Mouse (Mus musculus): ENCODE measurements around the gene Hcfc1. TPM values are rescaled to one million over a fixed set of nuclear protein-coding genes. Genes with fewer than 3 reads are reported as not detected.

Hcfc1 gene
- polyA plus RNA-seq (2015; fragmentation: Nextera tagmentation; extraction: Ambion mirVana) = 52.9 and 56.8 TPM in 2 replicates

DNA sequence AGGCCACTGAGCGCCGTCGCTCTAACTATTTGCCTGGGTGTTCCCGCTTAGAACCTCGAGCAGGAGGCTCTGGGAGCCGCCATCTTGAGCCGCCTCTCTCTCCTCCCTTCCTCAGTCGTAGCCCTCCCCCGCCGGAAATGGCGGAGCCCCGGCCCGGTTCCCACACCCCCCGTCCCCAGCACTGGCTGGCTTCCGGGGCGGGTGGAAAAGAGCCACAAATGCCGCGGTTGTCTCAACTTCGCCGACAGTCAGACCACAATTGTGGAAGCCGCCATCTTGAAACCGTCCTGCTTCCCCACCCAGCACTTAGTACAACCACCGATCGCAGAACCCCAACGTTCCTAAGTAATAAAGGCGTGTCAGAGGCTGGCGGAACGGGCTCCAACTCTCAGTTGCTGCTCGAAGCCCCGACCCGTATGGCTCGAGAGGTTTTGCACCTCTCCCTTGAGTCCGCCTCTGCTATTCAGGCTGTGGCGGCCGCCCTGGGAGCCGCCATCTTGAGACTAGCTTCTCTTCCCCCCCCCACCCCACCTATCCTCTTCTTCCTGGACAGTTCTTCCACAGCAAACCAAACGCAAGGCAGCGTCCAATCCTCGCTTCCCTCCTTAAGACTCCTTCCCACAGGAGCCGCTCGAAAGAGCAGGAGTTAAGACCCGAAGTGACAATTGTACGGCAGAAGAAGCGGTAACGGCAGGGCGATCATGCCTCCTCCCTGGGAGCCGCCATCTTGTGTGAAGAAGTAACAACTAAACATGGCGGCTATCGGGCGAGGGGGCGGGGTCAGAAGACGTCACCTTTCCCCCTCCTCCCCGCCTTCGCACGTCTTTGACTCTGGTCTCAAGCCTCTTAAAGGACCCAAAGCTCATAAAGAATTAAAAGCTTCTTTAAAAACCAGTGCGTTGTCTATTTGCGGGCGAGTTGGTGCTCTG is at the start of gene Hcfc1:
Hcfc1 (minus strand) TSS at position 110 of the 929 bp plus-strand sequence.
- H3K4me1 ChIP-seq = peaks cover 18% of the 10 kb centered on the region
- peak; percentile 73 for ATAC-seq (ENCODE audit: borderline replicate concordance, extremely low read depth, low FRiP score, low TSS enrichment)
- H3K27me3 ChIP-seq = no peaks in the 10 kb centered on the region
- H3K9ac ChIP-seq = peak within 1 kb of the TSS; percentile 59
- peak within 1 kb of the TSS; percentile 70 for H3K4me2 ChIP-seq
- H3K27ac ChIP-seq = peak within 1 kb of the TSS; percentile 99
- no peaks in the 10 kb centered on the region for H3K36me3 ChIP-seq
- peak within 1 kb of the TSS; percentile 59 for H3K4me3 ChIP-seq
- WGBS = 16% methylated on average over 57 of the region's 58 CpGs
- H3K9me3 ChIP-seq = no peaks in the 10 kb centered on the region

DNA sequence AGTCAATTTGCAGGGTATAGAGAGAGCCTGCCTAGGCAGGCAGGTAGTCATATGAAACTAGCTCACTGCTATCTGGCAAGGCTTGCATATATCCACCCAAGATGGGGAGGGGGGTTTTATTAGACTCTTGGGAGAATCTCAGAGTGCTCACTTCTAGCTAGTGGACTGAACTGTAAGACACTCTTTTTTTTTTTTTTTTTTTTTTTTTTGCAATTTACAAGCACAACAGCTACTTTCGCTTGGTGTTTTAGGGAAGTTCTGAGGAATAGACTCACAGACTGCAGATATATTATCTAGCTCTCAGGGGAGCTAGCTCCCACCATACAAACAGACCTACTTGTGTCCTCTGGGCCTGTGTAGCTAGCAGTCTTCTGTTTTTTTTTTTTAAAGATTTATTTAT is 48.4 kb upstream of the Hcfc1 start:
- Histone ChIP-seq H3K36me3 (peaks cover 18% of the 10 kb centered on the region; the same call in 1 of the 2 replicates), H3K4me1 (no peaks in the 10 kb centered on the region), H3K4me2 (no peak overlapping the region), H3K27me3 (no peaks in the 10 kb centered on the region), H3K27ac (no peak overlapping the region), H3K4me3 (no peak overlapping the region), H3K9me3 (no peaks in the 10 kb centered on the region), H3K9ac (no peak overlapping the region)
- ATAC-seq (ENCODE audit: borderline replicate concordance, extremely low read depth, low FRiP score, low TSS enrichment) = no peak
- WGBS = 91% methylated on average over 1 of the region's 1 CpGs

DNA sequence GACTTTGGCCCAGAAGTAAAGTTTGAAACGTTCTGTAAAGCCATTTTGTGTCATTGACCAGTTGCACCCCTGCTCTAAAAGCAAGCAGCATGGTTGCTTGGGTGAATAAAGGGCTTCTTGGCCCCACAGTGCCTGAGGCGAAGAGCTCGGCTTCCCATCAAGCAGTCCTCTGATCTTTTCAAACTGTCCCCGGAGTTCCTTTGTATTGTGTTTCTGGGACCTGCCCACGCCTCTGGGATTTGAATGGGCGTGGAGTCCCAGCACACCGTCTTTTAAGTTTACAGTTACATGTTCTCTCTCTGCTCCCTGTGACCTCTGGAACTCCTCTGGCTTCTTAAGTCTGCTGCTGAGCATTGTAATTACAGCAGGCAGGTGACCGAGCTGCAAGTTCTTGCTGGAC is 41.9 kb upstream of the Hcfc1 start:
- no peaks in the 10 kb centered on the region for H3K9me3 ChIP-seq
- no peaks in the 10 kb centered on the region for H3K36me3 ChIP-seq
- no peaks in the 10 kb centered on the region for H3K27me3 ChIP-seq
- H3K9ac ChIP-seq = no peak overlapping the region
- no peak overlapping the region for H3K4me2 ChIP-seq
- H3K27ac ChIP-seq = no peak overlapping the region
- WGBS = 51% methylated on average over 8 of the region's 8 CpGs
- H3K4me3 ChIP-seq = no peak overlapping the region
- no peaks in the 10 kb centered on the region for H3K4me1 ChIP-seq
- ATAC-seq (ENCODE audit: borderline replicate concordance, extremely low read depth, low FRiP score, low TSS enrichment) = no peak

DNA sequence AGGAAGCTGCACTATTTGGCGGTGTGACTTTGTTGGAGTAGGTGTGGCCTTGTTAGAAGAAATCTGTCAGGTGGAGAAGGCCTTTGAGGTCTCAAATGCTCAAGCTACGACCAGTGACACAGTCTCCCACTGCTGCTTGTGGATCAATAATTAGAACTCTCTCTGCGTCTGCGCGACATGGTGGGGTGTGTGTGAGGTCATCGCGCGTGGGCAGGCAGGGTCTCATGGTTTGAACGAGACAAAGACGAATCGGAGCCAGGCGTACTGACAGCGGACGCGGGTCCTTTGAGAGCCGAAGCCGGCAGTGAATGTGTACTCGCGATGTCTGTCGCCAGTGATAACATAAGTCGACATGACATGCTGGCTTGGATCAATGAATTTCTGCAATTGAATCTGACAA is 40.2 kb upstream of the Hcfc1 start:
- Histone ChIP-seq H3K4me3 (no peak overlapping the region), H3K9ac (no peak overlapping the region), H3K9me3 (no peaks in the 10 kb centered on the region), H3K27me3 (no peaks in the 10 kb centered on the region), H3K4me1 (no peaks in the 10 kb centered on the region), H3K27ac (no peak overlapping the region), H3K36me3 (no peaks in the 10 kb centered on the region), H3K4me2 (no peak overlapping the region)
- no peak for ATAC-seq (ENCODE audit: borderline replicate concordance, extremely low read depth, low FRiP score, low TSS enrichment)
- 82% methylated on average over 21 of the region's 21 CpGs for whole genome bisulfite sequencing

DNA sequence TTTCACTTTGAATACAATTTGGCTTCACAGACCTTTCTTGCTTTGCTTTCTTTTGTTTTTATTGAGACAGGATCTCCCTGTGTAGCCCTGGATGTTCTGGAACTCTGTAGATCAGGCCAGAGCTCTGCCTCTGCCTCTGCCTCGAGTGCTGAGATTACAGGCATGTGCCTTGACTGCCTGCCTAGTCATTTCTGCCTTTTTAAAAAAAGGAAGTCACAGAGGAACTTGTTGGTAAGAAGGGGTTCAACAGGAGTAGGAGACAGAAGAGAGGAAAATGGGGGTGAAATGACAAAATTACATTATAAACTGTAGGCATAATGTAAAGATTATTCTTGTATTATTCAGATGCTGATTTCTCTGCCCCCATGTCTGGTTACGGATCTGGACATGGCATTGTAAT is 37.5 kb upstream of the Hcfc1 start:
- Histone ChIP-seq H3K4me2 (no peak overlapping the region), H3K9ac (no peak overlapping the region), H3K36me3 (no peaks in the 10 kb centered on the region), H3K9me3 (no peaks in the 10 kb centered on the region), H3K4me1 (no peaks in the 10 kb centered on the region), H3K27me3 (no peaks in the 10 kb centered on the region), H3K27ac (no peak overlapping the region), H3K4me3 (no peak overlapping the region)
- WGBS = 60% methylated on average over 2 of the region's 2 CpGs
- ATAC-seq (ENCODE audit: borderline replicate concordance, extremely low read depth, low FRiP score, low TSS enrichment) = no peak

DNA sequence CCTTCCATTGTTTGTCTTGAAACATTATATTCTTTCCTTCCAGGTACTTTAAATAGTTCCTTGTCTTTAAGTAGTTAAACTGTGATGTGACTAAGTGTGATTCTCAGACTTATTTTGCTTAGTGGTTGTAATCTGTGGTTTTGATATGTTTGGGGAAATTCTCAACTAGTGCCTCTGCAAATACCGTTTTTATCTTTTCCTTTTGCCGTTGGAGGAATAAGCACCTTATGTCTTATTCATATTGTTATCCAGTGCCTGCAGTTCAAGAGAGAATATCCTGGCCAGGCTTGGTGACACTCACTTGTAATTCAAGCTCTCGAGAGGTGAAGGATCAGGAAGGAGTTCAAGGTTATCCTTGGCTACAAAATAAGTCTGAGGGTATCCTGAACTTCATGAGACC is 34.9 kb upstream of the Hcfc1 start:
- H3K27me3 ChIP-seq = no peaks in the 10 kb centered on the region
- ATAC-seq (ENCODE audit: borderline replicate concordance, extremely low read depth, low FRiP score, low TSS enrichment) = no peak
- H3K4me2 ChIP-seq = no peak overlapping the region
- WGBS = 50% methylated on average over 3 of the region's 3 CpGs
- H3K4me1 ChIP-seq = no peaks in the 10 kb centered on the region
- no peak overlapping the region for H3K27ac ChIP-seq
- H3K9me3 ChIP-seq = no peaks in the 10 kb centered on the region
- H3K36me3 ChIP-seq = no peaks in the 10 kb centered on the region
- no peak overlapping the region for H3K9ac ChIP-seq
- H3K4me3 ChIP-seq = no peak overlapping the region

DNA sequence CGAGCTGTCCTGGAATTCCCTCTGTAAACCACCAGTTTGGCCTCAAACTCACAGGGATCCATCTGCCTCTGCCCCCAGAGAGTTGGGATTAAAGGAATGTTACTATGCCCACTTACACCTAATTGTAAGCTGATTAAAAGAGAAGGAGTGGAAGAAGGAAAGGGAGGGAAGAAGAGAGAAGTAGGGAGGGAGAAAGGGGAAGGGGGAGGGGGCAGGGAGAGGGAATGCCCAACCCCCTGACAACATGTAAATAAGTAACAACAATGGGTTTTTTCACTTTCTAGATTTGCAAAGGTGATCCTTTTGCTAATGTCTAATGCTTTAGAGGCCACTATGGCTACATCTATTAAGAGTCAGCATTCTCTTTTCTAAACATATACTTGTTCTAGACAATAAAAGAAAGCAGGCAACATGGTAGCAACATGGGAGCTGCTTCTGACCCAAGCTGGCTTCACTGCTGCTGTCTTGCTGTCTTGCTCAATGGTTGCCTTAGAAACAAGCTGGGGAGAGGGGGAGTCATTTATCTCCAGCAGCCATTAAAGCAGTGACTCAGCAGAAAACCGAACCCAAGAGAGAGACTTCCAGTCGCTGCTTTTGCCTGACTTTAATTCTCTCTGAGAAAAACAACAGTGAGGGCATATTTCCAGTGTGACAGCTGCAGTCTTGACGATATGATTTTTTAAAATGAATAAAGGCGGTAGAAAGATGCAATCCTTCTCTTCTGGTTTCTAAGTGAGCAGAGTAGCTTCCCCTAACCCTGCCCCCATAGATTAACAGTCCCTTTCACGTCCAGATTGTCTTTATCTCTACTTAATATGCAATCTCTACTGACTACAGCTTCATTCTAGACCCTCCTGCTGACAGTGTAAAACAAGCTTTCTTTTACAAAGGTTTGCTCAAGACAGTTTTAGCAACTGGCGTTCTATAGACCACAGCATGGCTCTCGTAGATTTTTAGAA is 33.0 kb upstream of the Hcfc1 start:
- H3K9me3 ChIP-seq = no peaks in the 10 kb centered on the region
- H3K4me3 ChIP-seq = no peak overlapping the region
- H3K4me1 ChIP-seq = no peaks in the 10 kb centered on the region
- no peaks in the 10 kb centered on the region for H3K36me3 ChIP-seq
- ATAC-seq (ENCODE audit: borderline replicate concordance, extremely low read depth, low FRiP score, low TSS enrichment) = peak; percentile 75; the same call in 1 of the 2 replicates
- H3K9ac ChIP-seq = no peak overlapping the region
- H3K4me2 ChIP-seq = no peak overlapping the region
- WGBS = 26% methylated on average over 8 of the region's 8 CpGs
- H3K27me3 ChIP-seq = no peaks in the 10 kb centered on the region
- H3K27ac ChIP-seq = 0 out of 2 replicates have a peak overlapping the region, but pooled peaks have one; percentile 0

DNA sequence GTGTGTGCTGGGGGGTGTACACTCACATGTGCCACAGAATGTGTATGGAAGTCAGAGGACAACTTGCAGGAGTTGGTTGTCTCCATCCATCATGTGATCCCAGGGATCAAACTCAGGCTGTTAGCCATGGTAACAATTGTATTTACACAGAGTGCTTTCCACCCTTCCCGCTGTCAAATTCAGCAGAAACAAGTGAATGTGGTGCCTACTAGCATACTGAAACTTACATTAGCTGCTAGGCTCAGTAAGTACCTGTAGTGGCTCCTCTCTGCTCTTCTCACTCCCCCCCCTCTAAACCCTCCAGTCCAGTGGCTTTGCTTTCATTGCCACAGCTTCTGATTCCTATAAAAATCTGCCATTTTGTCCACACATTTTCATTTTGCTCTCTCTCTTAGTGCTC is 11.6 kb upstream of the Hcfc1 start:
- WGBS = 58% methylated on average over 1 of the region's 1 CpGs
- Histone ChIP-seq H3K4me1 (no peaks in the 10 kb centered on the region), H3K36me3 (no peaks in the 10 kb centered on the region), H3K9ac (no peak overlapping the region), H3K4me2 (no peak overlapping the region), H3K4me3 (no peak overlapping the region), H3K27ac (no peak overlapping the region), H3K9me3 (no peaks in the 10 kb centered on the region), H3K27me3 (no peaks in the 10 kb centered on the region)
- no peak for ATAC-seq (ENCODE audit: borderline replicate concordance, extremely low read depth, low FRiP score, low TSS enrichment)

DNA sequence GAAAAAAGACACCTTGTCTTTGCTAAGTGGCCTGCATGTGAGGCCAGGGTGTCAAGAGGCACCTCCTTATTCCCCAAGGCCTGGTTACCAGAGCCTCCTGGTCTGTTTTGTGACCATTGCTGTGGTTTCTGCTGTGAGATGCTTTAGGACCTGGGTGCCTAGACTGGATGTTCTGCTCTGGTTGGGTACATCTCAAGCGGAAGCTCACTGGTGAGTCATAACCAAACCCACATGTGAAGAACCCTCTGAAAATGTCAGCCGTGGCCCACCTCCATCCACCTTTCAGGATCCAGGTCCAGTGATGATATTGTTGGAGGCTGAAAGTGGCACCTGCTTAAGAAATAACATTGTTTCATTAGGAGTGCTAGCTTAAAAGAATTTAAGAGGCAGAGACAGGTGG is 10.1 kb upstream of the Hcfc1 start:
- H3K4me3 ChIP-seq = no peak overlapping the region
- no peaks in the 10 kb centered on the region for H3K36me3 ChIP-seq
- H3K27me3 ChIP-seq = no peaks in the 10 kb centered on the region
- no peaks in the 10 kb centered on the region for H3K4me1 ChIP-seq
- no peak overlapping the region for H3K4me2 ChIP-seq
- H3K27ac ChIP-seq = no peak overlapping the region
- H3K9me3 ChIP-seq = no peaks in the 10 kb centered on the region
- H3K9ac ChIP-seq = no peak overlapping the region
- ATAC-seq (ENCODE audit: borderline replicate concordance, extremely low read depth, low FRiP score, low TSS enrichment) = no peak
- WGBS = 87% methylated on average over 2 of the region's 2 CpGs

DNA sequence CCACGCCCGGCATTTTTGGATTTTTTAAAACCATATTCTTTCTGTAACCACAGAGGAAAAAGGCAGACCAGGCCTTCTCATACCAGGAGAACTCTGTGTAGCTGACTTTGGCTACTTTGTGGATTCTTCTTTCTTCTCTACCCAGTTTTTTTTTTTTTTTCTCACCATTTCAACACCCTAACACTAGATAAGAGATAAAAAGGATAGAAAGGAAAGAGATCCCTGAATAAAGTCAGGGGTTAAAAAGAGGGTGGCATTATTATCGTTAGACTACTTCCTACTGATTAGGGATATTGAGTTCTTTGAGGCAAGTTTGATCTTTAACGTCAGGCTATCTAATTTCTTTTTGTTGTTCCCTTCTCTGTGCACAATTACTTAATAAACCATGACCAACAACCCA is 6.6 kb upstream of the Hcfc1 start:
- Histone ChIP-seq H3K4me1 (0 out of 2 replicates have a peak, but pooled peaks cover 2% of the 10 kb centered on the region), H3K4me2 (no peak overlapping the region), H3K9ac (no peak overlapping the region), H3K4me3 (no peak overlapping the region), H3K27me3 (no peaks in the 10 kb centered on the region), H3K9me3 (no peaks in the 10 kb centered on the region), H3K36me3 (no peaks in the 10 kb centered on the region), H3K27ac (no peak overlapping the region)
- ATAC-seq (ENCODE audit: borderline replicate concordance, extremely low read depth, low FRiP score, low TSS enrichment) = no peak
- 74% methylated on average over 4 of the region's 4 CpGs for WGBS

DNA sequence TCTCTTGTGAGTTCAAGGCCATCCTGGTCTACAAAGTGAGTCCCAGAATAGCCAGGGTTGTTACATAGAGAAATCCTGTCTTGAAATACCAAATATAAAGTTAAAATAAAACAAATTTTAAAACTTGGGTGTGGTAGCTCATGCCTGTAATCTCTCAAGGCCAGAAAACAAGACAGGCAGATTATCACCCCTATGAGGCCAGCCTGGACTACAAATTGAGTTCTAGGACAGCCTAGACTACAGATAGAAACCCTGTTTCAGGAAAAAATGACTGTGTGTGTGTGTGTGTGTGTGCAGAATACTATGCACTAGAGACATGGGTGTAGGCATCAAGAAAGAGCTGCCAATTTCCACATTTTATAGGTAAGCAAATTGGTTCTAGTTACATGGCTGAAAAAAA is 4.6 kb upstream of the Hcfc1 start:
- Histone ChIP-seq H3K27me3 (no peaks in the 10 kb centered on the region), H3K9ac (no peak overlapping the region), H3K36me3 (no peaks in the 10 kb centered on the region), H3K27ac (no peak overlapping the region), H3K4me3 (no peak overlapping the region), H3K9me3 (no peaks in the 10 kb centered on the region), H3K4me2 (no peak overlapping the region), H3K4me1 (0 out of 2 replicates have a peak, but pooled peaks cover 2% of the 10 kb centered on the region)
- no peak for ATAC-seq (ENCODE audit: borderline replicate concordance, extremely low read depth, low FRiP score, low TSS enrichment)

DNA sequence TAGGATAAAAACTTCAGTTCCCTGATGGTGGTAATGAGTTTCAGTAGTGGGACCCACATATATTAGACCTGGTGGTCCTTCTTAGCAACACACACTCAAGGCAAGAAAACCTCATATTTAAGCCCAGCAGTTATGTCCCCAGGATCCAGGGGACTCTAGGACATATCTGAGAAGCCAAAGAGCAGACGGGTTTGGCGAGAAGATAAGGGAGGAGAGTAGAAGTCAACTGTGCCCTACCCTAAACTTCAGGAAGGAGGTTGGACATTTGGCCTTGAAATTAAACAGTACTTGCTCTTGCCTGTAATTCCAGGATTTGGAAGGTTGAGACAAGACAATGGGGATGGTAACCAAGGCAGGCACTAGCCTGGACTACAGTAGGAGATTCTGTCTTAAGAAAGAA is 3.6 kb upstream of the Hcfc1 start:
- Histone ChIP-seq H3K4me1 (0 out of 2 replicates have a peak, but pooled peaks cover 2% of the 10 kb centered on the region), H3K36me3 (no peaks in the 10 kb centered on the region), H3K27me3 (no peaks in the 10 kb centered on the region), H3K27ac (no peak overlapping the region), H3K4me2 (no peak overlapping the region), H3K4me3 (no peak overlapping the region), H3K9me3 (no peaks in the 10 kb centered on the region), H3K9ac (no peak overlapping the region)
- WGBS = 82% methylated on average over 2 of the region's 2 CpGs
- no peak for ATAC-seq (ENCODE audit: borderline replicate concordance, extremely low read depth, low FRiP score, low TSS enrichment)
